Mouse (Mus musculus): ENCODE data around the gene 1700066M21Rik. TPM values are rescaled to one million over a fixed set of nuclear protein-coding genes. Genes with fewer than 3 reads are reported as not detected.

1700066M21Rik gene
- polyA plus RNA-seq, 1 experiment: 2.7 TPM

GRCm38 (mm10) chr1:57413397-57413796, 36.0 kb downstream of the 1700066M21Rik start:
- H3K36me3 ChIP-seq (replicated peaks; ENCODE audit: low read length): peaks cover 69% of the 10 kb centered on the region
- TF ChIP-seq GATA1 (IDR thresholded peaks at IDR 0.05; ENCODE audit: borderline replicate concordance, low read length) (no peak), FLI1 (IDR thresholded peaks at IDR 0.05; ENCODE audit: low read length) (no peak)
- H3K4me3 ChIP-seq (replicated peaks): no peak overlapping the region
- peaks cover 9% of the 10 kb centered on the region for H3K4me1 ChIP-seq
- H3K9me3 ChIP-seq: no peaks in the 10 kb centered on the region
- no peaks in the 10 kb centered on the region for H3K27me3 ChIP-seq (replicated peaks)

DNA sequence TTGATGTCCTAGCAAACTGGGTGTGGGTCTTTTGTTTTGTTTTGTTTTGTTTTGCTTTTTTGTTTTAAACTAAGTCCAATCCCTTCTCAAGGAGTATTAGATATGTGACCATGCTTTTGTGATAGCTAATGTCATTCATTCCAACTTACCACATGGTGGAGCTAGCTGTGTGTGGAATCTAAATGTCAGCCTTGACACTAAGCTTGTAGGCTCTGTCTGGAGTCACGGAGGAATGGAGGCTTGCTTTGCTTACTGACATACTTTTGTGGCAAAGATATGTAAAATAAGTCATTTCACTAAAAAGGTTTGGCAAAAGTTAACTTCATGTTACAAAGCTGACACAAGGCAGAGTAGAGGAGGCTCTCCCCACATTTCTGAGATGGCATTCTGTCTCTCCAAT, 46.3 kb downstream of the 1700066M21Rik start:
- Histone ChIP-seq H3K36me3 (replicated peaks; ENCODE audit: low read length) (no peaks in the 10 kb centered on the region), H3K27me3 (replicated peaks) (peaks cover 25% of the 10 kb centered on the region), H3K4me3 (replicated peaks) (no peak overlapping the region), H3K4me1 (peaks cover 5% of the 10 kb centered on the region), H3K9me3 (no peaks in the 10 kb centered on the region)
- TF ChIP-seq FLI1 (IDR thresholded peaks at IDR 0.05; ENCODE audit: low read length) (no peak), GATA1 (IDR thresholded peaks at IDR 0.05; ENCODE audit: borderline replicate concordance, low read length) (no peak)

DNA sequence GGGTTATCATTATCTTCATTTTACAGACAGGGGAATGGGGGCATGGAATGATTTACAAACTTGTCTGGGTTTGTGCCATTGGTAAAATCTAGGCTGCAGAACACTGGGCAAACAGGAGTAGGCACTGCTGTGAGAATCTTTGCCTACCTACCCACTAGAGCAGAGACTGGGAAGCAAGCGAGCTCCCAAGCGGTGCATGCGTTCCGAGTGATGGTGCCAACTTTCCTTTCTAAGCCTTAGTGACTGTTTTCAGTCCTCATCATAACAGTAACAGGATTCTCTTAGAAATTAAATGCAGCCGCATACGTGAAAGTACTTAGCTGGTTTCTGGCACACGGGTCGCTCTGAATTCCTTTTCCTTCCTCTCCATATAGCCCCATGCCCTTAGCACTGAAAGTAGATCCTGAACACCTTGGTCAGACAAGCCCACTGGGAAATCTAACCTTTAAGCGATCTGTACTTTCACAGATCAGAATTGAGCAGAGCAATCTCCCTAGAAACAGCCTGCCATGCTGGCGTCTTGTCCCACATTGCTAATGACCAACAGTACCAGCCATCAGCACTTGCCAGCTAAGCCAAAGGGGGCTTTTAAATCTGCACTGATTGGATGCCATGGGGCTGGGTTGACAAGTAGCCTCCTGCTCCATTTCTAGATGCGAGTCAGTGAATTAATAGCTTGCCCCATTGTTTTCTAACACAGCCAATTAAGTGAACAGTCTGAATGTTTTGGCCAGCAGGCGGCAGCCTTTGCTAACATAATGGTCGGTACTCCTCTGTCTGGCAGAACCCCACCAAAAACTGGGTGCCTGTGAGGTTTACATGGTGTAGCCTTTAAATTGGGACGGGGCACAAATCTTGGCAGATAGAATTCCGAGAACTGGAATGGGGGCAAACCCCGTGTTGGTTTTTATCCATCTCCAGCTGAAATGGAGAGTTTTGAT, 51.2 kb downstream of the 1700066M21Rik start:
- no peak for TF ChIP-seq FLI1 (IDR thresholded peaks at IDR 0.05; ENCODE audit: low read length)
- TF ChIP-seq GATA1 (IDR thresholded peaks at IDR 0.05; ENCODE audit: borderline replicate concordance, low read length): no peak
- Histone ChIP-seq H3K4me1 (peaks cover 19% of the 10 kb centered on the region), H3K36me3 (replicated peaks; ENCODE audit: low read length) (no peaks in the 10 kb centered on the region), H3K4me3 (replicated peaks) (no peak overlapping the region), H3K9me3 (no peaks in the 10 kb centered on the region), H3K27me3 (replicated peaks) (peaks cover 36% of the 10 kb centered on the region)

GRCm38 (mm10) chr1:57429786-57430483, 52.5 kb downstream of the 1700066M21Rik start:
- H3K4me1 ChIP-seq: peaks cover 22% of the 10 kb centered on the region
- no peaks in the 10 kb centered on the region for H3K9me3 ChIP-seq
- H3K36me3 ChIP-seq (replicated peaks; ENCODE audit: low read length): no peaks in the 10 kb centered on the region
- peak overlapping the region; percentile 85 for H3K4me3 ChIP-seq (replicated peaks)
- H3K27me3 ChIP-seq (replicated peaks): peaks cover 35% of the 10 kb centered on the region
- TF ChIP-seq GATA1 (IDR thresholded peaks at IDR 0.05; ENCODE audit: borderline replicate concordance, low read length): no peak
- no peak for TF ChIP-seq FLI1 (IDR thresholded peaks at IDR 0.05; ENCODE audit: low read length)

DNA sequence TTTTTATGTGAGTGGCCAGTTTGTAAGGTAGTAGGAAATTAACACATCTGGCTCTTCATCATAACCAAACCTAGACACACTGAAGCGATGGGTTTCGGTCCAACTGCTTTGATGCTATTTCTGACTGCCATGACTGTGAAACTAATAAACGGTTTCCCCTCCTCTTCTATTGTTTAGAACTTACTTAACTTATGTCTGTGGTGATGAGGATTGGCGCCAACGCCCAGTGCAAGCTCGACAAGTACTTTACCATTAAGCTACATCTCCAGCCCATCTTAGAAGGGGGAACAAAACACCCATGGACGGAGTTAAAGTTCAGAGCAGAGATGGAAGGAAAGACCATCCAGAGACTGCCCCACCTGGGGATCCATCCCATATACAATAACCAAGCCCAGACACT, 55.7 kb downstream of the 1700066M21Rik start:
- peaks cover 24% of the 10 kb centered on the region for H3K4me1 ChIP-seq
- no peaks in the 10 kb centered on the region for H3K36me3 ChIP-seq (replicated peaks; ENCODE audit: low read length)
- H3K27me3 ChIP-seq (replicated peaks): peaks cover 33% of the 10 kb centered on the region
- no peak overlapping the region for H3K4me3 ChIP-seq (replicated peaks)
- H3K9me3 ChIP-seq: no peaks in the 10 kb centered on the region
- no peak for TF ChIP-seq GATA1 (IDR thresholded peaks at IDR 0.05; ENCODE audit: borderline replicate concordance, low read length)
- TF ChIP-seq FLI1 (IDR thresholded peaks at IDR 0.05; ENCODE audit: low read length): no peak

Other genes starting within 250 kb of the 1700066M21Rik start
- gene Maip1, start 28.7 kb downstream of the 1700066M21Rik start, polyA plus RNA-seq (2012; ENCODE audit: insufficient read depth, low replicate concordance): 14.3 and 27.6 TPM in 2 replicates
- gene Tyw5, start 29.5 kb downstream of the 1700066M21Rik start, polyA plus RNA-seq (2012; ENCODE audit: insufficient read depth, low replicate concordance): 1.4 TPM in 1 of 2 replicates, not detected in the other